Mouse (Mus musculus) spleen, adult 2 months (tissue): ENCODE measurements at regions not wholly inside any gene's neighbourhood (a gene's known extent, or its start where the extent isn't known, plus 50 kb on each side); places are given as distances from the start of the nearest gene placed in this dataset.

Experiments
- CTCF ChIP-seq: fragments of 200-500 bp; IDR thresholded peaks from 2 replicates; pipeline ENCODE4 v1.5.1; 2011; ENCODE audit warnings: mild to moderate bottlenecking, inconsistent platforms; ENCODE audit not compliant: insufficient read depth, insufficient read length, insufficient replicate concordance; ENCODE audit errors: extremely low read depth
- POLR2A ChIP-seq: fragments of 200-500 bp; IDR thresholded peaks from 2 replicates; pipeline ENCODE4 v1.6.1; 2011; ENCODE audit warnings: low read depth, low read length, inconsistent platforms

DNA sequence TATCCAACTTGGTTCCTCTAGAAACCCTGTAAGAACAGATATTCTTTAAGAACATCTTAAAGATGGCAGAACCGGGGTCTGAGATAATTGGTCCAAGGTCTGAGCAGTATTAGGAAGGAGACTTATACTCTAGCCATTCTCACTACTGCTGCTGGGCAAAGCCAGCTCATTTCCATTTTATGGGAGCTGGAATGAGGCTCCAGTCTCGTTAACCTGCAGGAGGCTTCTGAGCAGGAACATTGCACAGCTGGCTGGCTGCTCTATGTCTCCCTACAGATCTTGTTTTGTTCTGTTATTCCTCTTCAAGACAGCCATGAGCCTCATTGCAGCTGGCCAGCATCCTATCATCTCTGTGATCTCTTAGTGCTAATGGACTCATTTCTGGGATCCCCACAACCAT lies 136.3 kb upstream of the Mylip start:
- TF ChIP-seq CTCF (no peak), POLR2A (no peak)
